Mouse (Mus musculus) heart, embryonic 16.5 days (tissue): ENCODE measurements around the gene Tifab. TPM values are rescaled to one million over a fixed set of nuclear protein-coding genes. Genes with fewer than 3 reads are reported as not detected.

Experiments used
- ATAC-seq: fragments of 200-750 bp; cut with Nextera tagmentation; replicated peaks from 2 replicates; pipeline ENCODE4 v1.8.0; 2017; ENCODE audit warnings: moderate number of reproducible peaks; ENCODE audit not compliant: insufficient read depth, low FRiP score; ENCODE audit errors: extremely low read depth
- H3K27ac ChIP-seq: fragments of 300-500 bp; sonication (generic); 2 replicates; pipeline ENCODE4 v1.5.1; 2014; ENCODE audit warnings: mild to moderate bottlenecking, low read length, control low read depth, moderate library complexity
- H3K27me3 ChIP-seq: fragments of 300-500 bp; sonication (generic); 2 replicates; pipeline ENCODE4 v1.6.1; 2014; ENCODE audit warnings: low read length, mixed read lengths; ENCODE audit not compliant: control insufficient read depth, insufficient read depth
- H3K36me3 ChIP-seq: fragments of 300-500 bp; sonication (generic); 2 replicates; pipeline ENCODE4 v1.6.1; 2014; ENCODE audit not compliant: control insufficient read depth, insufficient read depth
- H3K4me1 ChIP-seq: fragments of 300-500 bp; sonication (generic); 2 replicates; pipeline ENCODE4 v1.6.1; 2014; ENCODE audit warnings: low read length, mixed read lengths; ENCODE audit not compliant: control insufficient read depth, insufficient read depth
- H3K4me2 ChIP-seq: fragments of 300-500 bp; sonication (generic); 2 replicates; pipeline ENCODE4 v1.6.1; 2014; ENCODE audit warnings: low read depth, mild to moderate bottlenecking, control low read depth, low read length
- H3K4me3 ChIP-seq: fragments of 300-500 bp; sonication (generic); 2 replicates; pipeline ENCODE4 v1.5.1; 2014; ENCODE audit warnings: mild to moderate bottlenecking, control low read depth, low read length
- H3K9ac ChIP-seq: fragments of 300-500 bp; sonication (generic); 2 replicates; pipeline ENCODE4 v1.6.1; 2014; ENCODE audit warnings: low read length, control low read depth
- H3K9me3 ChIP-seq: fragments of 300-500 bp; sonication (generic); replicated peaks from 2 replicates; pipeline ENCODE4 v1.6.1; 2016; ENCODE audit warnings: low read length; ENCODE audit not compliant: control insufficient read depth
- WGBS: fragments of 180-500 bp; shearing (Covaris S2); extraction: QIAGEN DNeasy Blood & Tissue Kit; methylation state at CpG from one replicate; pipeline ENCODE4 v1.1.7; 2014; 5-methylcytosine and 5-hydroxymethylcytosine counted together
- polyA plus RNA-seq: library from polyadenylated mRNA; unstranded; fragments of >200 nt; fragmentation: Nextera tagmentation; extraction: Ambion mirVana; gene quantifications from 2 replicates; pipeline ENCODE4 v1.2.1, GENCODE M21; 2015

Tifab gene
- 1.4 and 2.3 TPM in 2 replicates for polyA plus RNA-seq

- Histone ChIP-seq H3K9me3 (no peaks in the 10 kb centered on the region), H3K4me2 (peak within 1 kb of the TSS; percentile 11; the same call in 1 of the 2 replicates), H3K36me3 (no peaks in the 10 kb centered on the region), H3K9ac (no peak within 1 kb of the TSS), H3K27ac (no peak within 1 kb of the TSS), H3K4me3 (no peak within 1 kb of the TSS), H3K4me1 (no peaks in the 10 kb centered on the region), H3K27me3 (no peaks in the 10 kb centered on the region)
- ATAC-seq, result no peak
- 80% methylated on average over 16 of the region's 16 CpGs for WGBS
Measured at GRCm38 (mm10) chr13:56178416-56179035, at the start of gene Tifab. TSS of gene Tifab (minus strand) at chr13:56178885.

GRCm38 (mm10) chr13:56226175-56226954, 47.7 kb upstream of the Tifab start:
- peaks cover 76% of the 10 kb centered on the region for H3K27me3 ChIP-seq
- no peak overlapping the region for H3K9ac ChIP-seq
- H3K4me3 ChIP-seq, result no peak overlapping the region
- no peaks in the 10 kb centered on the region for H3K36me3 ChIP-seq
- no peak for ATAC-seq
- WGBS, result 26% methylated on average over 10 of the region's 10 CpGs
- peaks cover 11% of the 10 kb centered on the region for H3K4me1 ChIP-seq
- H3K27ac ChIP-seq, result no peak overlapping the region
- no peaks in the 10 kb centered on the region for H3K9me3 ChIP-seq
- H3K4me2 ChIP-seq, result no peak overlapping the region

GRCm38 (mm10) chr13:56223625-56224024, 44.9 kb upstream of the Tifab start:
- H3K27me3 ChIP-seq, result peaks cover 86% of the 10 kb centered on the region
- no peaks in the 10 kb centered on the region for H3K9me3 ChIP-seq
- H3K4me3 ChIP-seq, result no peak overlapping the region
- H3K4me2 ChIP-seq, result no peak overlapping the region
- peak; percentile 41; the same call in 1 of the 2 replicates for ATAC-seq
- 9% methylated on average over 21 of the region's 21 CpGs for WGBS
- H3K27ac ChIP-seq, result no peak overlapping the region
- peaks cover 14% of the 10 kb centered on the region for H3K4me1 ChIP-seq
- no peaks in the 10 kb centered on the region for H3K36me3 ChIP-seq
- no peak overlapping the region for H3K9ac ChIP-seq

DNA sequence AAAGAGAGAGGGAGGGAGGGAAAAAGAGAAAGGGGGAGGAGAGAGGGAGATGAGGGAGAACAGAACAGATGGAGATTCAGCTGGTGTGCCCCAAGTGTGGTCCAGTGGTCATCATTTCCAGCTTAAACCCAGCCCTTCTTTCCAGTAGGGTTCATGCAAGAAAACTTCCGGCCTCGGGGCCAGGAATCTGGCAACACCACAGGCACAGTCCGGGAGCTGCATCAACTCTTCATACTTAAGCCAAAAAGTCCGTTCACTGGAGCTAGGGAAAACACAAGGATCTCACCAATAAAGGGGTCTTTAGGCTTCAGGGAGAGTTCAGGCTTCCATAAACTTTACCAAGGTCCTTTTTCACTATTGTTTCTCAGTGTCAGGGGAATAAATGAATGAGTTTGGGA, 44.2 kb upstream of the Tifab start:
- no peaks in the 10 kb centered on the region for H3K36me3 ChIP-seq
- H3K27me3 ChIP-seq, result peaks cover 89% of the 10 kb centered on the region
- H3K4me2 ChIP-seq, result no peak overlapping the region
- no peak overlapping the region for H3K4me3 ChIP-seq
- ATAC-seq, result no peak
- WGBS, result 10% methylated on average over 4 of the region's 4 CpGs
- H3K9me3 ChIP-seq, result no peaks in the 10 kb centered on the region
- no peak overlapping the region for H3K9ac ChIP-seq
- peaks cover 14% of the 10 kb centered on the region for H3K4me1 ChIP-seq
- H3K27ac ChIP-seq, result no peak overlapping the region

GRCm38 (mm10) chr13:56221995-56222848, 43.5 kb upstream of the Tifab start:
- H3K9me3 ChIP-seq, result no peaks in the 10 kb centered on the region
- peak overlapping the region; percentile 68 for H3K4me2 ChIP-seq
- H3K27me3 ChIP-seq, result peaks cover 87% of the 10 kb centered on the region
- H3K9ac ChIP-seq, result no peak overlapping the region
- WGBS, result 2% methylated on average over 50 of the region's 50 CpGs
- H3K4me1 ChIP-seq, result peaks cover 14% of the 10 kb centered on the region
- no peak for ATAC-seq
- no peak overlapping the region for H3K27ac ChIP-seq
- H3K4me3 ChIP-seq, result peak overlapping the region; percentile 43
- H3K36me3 ChIP-seq, result no peaks in the 10 kb centered on the region

GRCm38 (mm10) chr13:56221129-56221910, 42.6 kb upstream of the Tifab start:
- Histone ChIP-seq H3K27ac (no peak overlapping the region), H3K36me3 (no peaks in the 10 kb centered on the region), H3K4me1 (peaks cover 14% of the 10 kb centered on the region), H3K9ac (peak overlapping the region; percentile 42; the same call in 1 of the 2 replicates), H3K4me2 (peak overlapping the region; percentile 68), H3K4me3 (peak overlapping the region; percentile 43), H3K9me3 (no peaks in the 10 kb centered on the region), H3K27me3 (peaks cover 84% of the 10 kb centered on the region)
- WGBS, result under 1% methylated on average over 46 of the region's 46 CpGs
- no peak for ATAC-seq

- no peak for ATAC-seq
- Histone ChIP-seq H3K4me3 (no peak overlapping the region), H3K4me1 (peaks cover 14% of the 10 kb centered on the region), H3K27ac (no peak overlapping the region), H3K36me3 (no peaks in the 10 kb centered on the region), H3K9ac (no peak overlapping the region), H3K9me3 (no peaks in the 10 kb centered on the region), H3K4me2 (no peak overlapping the region), H3K27me3 (peaks cover 81% of the 10 kb centered on the region)
- 50% methylated on average over 9 of the region's 9 CpGs for WGBS
Measured at GRCm38 (mm10) chr13:56219254-56219653, 40.6 kb upstream of the Tifab start.

DNA sequence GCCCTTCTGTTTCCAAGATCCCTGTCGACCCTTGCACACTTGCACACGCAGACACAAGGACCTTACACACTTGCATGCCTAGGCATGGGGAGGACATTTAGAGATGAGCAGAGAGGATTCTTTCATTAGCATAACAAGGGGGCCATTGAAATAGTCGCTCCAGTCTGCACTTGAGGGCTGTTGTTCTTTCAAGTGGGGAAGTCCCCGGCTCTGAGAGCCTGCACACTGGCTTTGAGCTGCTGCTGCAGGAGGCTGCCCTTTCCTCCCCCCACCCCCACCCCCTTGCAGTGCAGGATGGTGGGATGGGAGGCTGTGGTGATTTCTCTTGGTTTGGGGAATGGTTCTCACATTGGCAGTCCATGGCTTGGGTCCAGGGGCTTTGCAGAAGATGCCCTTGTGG, 37.4 kb upstream of the Tifab start:
- 25% methylated on average over 4 of the region's 4 CpGs for WGBS
- Histone ChIP-seq H3K36me3 (no peaks in the 10 kb centered on the region), H3K4me3 (no peak overlapping the region), H3K9ac (no peak overlapping the region), H3K4me1 (no peaks in the 10 kb centered on the region; the same call in none of the 2 replicates), H3K9me3 (no peaks in the 10 kb centered on the region), H3K27ac (no peak overlapping the region), H3K4me2 (no peak overlapping the region), H3K27me3 (peaks cover 54% of the 10 kb centered on the region)
- no peak for ATAC-seq
